Mouse (Mus musculus): Measurements from ENCODE around the gene Prdm2. TPM values are rescaled to one million over a fixed set of nuclear protein-coding genes. Genes with fewer than 3 reads are reported as not detected.

Gene Prdm2
- polyA plus RNA-seq, 1 experiment from 2014 or later, result 5.2 TPM

GRCm38 (mm10) chr4:143143615-143144014 is 69.2 kb downstream of the Prdm2 start:
- H3K27ac ChIP-seq, result no peak overlapping the region
- WGBS (ENCODE audit: insufficient replicate concordance), result 20% methylated on average over 7 of the region's 7 CpGs
- H3K9me3 ChIP-seq (replicated peaks), result no peaks in the 10 kb centered on the region
- H3K27me3 ChIP-seq (replicated peaks), result no peaks in the 10 kb centered on the region
- H3K4me3 ChIP-seq, result no peak overlapping the region
- H3K9ac ChIP-seq, result no peak overlapping the region
- ATAC-seq, result 0 out of 2 replicates have a peak, but pooled peaks have one; percentile 19
- peaks cover 51% of the 10 kb centered on the region for H3K4me1 ChIP-seq
- H3K4me2 ChIP-seq, result no peak overlapping the region
- peaks cover 30% of the 10 kb centered on the region for H3K36me3 ChIP-seq

- Histone ChIP-seq H3K4me1 (peaks cover 35% of the 10 kb centered on the region), H3K36me3 (peaks cover 32% of the 10 kb centered on the region), H3K9me3 (replicated peaks) (no peaks in the 10 kb centered on the region), H3K4me2 (no peak overlapping the region), H3K27ac (0 out of 2 replicates have a peak overlapping the region, but pooled peaks have one; percentile 30), H3K9ac (no peak overlapping the region), H3K27me3 (replicated peaks) (no peaks in the 10 kb centered on the region), H3K4me3 (no peak overlapping the region)
- WGBS (ENCODE audit: insufficient replicate concordance), result 59% methylated on average over 12 of the region's 12 CpGs
- peak; percentile 58 for ATAC-seq
Observed at GRCm38 (mm10) chr4:143141645-143142259, 71.0 kb downstream of the Prdm2 start.

DNA sequence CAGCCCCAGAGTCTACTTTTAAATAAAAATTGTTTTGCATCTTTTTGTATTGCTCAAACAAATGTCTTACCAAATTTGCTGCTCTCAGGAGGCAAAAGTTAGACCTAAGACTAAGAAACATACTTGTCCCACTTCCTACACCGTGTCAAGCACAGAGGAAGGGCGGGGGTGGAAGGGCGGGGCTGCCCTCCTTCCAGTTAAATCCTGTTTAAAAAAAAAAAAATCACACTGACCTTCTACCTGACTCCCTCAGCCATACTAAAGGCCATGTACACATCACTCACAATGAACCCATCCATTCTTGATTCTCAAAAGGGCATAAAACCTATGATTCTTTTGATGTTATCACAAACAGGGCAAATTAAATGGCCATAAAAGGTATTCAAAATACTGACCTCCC is 71.9 kb downstream of the Prdm2 start:
- H3K9ac ChIP-seq, result no peak overlapping the region
- H3K4me3 ChIP-seq, result no peak overlapping the region
- H3K27ac ChIP-seq, result no peak overlapping the region
- H3K9me3 ChIP-seq (replicated peaks), result no peaks in the 10 kb centered on the region
- ATAC-seq, result no peak
- peaks cover 27% of the 10 kb centered on the region for H3K4me1 ChIP-seq
- H3K27me3 ChIP-seq (replicated peaks), result no peaks in the 10 kb centered on the region
- H3K36me3 ChIP-seq, result peaks cover 40% of the 10 kb centered on the region
- no peak overlapping the region for H3K4me2 ChIP-seq
- WGBS (ENCODE audit: insufficient replicate concordance), result 61% methylated on average over 3 of the region's 3 CpGs

GRCm38 (mm10) chr4:143132433-143132832 is 80.4 kb downstream of the Prdm2 start:
- WGBS (ENCODE audit: insufficient replicate concordance), result 86% methylated on average over 7 of the region's 7 CpGs
- Histone ChIP-seq H3K36me3 (peaks cover 91% of the 10 kb centered on the region), H3K4me2 (no peak overlapping the region), H3K4me3 (no peak overlapping the region), H3K27me3 (replicated peaks) (no peaks in the 10 kb centered on the region), H3K4me1 (no peaks in the 10 kb centered on the region), H3K9ac (no peak overlapping the region), H3K9me3 (replicated peaks) (no peaks in the 10 kb centered on the region), H3K27ac (no peak overlapping the region)
- ATAC-seq, result no peak

DNA sequence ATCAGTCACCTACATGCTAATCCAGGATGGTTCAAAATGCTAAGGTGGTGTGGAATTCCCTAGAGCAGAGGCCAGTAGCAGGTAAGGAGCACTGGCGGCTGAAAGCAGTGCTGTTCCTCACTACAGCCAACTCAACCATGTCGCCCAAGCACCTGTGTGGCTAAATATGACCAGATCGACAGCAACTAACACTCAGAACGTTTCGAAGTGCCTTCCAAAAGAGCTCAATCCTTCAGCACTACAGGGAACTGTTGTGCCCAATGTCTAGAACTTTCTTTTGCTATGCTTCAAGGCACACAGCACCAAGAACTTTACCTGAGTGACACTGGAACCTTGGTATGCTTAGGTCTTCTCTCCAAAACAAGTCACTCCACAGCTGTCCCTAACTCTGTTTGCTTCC is 82.4 kb downstream of the Prdm2 start:
- Histone ChIP-seq H3K4me3 (no peak overlapping the region), H3K9me3 (replicated peaks) (no peaks in the 10 kb centered on the region), H3K9ac (no peak overlapping the region), H3K36me3 (peaks cover 84% of the 10 kb centered on the region), H3K27me3 (replicated peaks) (no peaks in the 10 kb centered on the region), H3K27ac (no peak overlapping the region), H3K4me1 (no peaks in the 10 kb centered on the region), H3K4me2 (no peak overlapping the region)
- no peak for ATAC-seq
- 74% methylated on average over 5 of the region's 5 CpGs for WGBS (ENCODE audit: insufficient replicate concordance)

DNA sequence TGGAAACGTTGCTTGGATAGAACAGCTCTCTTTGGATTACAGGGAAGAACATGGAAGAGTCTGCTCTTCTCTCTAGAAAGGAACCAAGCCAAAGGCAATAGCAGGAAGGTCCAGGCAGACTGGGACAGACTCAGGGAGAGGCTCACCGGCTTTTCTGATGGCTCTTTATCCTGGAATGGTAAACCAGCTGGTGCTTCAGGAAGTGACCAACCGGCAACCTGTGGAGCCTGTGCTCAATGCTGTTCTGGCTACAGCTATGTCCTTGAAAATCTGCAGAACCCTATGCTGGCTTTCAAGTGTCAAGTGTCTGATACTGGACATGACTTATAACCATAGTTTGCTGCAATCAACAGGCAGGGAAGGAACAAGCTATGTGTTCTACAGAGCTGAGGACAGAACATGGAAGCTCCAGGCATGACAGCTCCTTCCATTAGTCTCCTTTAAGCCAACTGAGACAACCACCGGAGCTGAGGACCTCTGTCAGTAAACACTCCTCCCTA is 83.5 kb downstream of the Prdm2 start:
- H3K9me3 ChIP-seq (replicated peaks), result no peaks in the 10 kb centered on the region
- WGBS (ENCODE audit: insufficient replicate concordance), result 74% methylated on average over 4 of the region's 4 CpGs
- H3K27ac ChIP-seq, result no peak overlapping the region

DNA sequence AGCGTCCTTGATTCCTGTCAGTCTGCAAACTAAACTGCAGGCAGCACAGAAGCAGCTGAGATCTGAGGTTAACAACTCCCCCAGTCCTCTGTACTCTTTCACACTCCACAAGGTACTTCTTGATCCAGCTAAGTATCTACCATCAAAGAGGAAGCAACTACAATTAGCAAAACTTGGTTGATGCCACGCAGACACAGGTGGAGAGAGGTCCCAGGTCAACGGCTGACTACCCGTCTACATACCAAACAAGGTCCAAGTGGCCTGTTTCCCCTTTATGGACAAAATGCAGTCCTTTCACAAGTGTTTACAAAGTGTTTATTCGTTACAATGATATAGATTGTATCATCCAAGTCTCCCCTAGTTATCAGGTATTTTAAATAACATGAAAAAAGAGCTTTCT is 85.6 kb downstream of the Prdm2 start:
- Histone ChIP-seq H3K27ac (no peak overlapping the region), H3K27me3 (replicated peaks) (no peaks in the 10 kb centered on the region), H3K9ac (no peak overlapping the region), H3K36me3 (peaks cover 59% of the 10 kb centered on the region), H3K9me3 (replicated peaks) (no peaks in the 10 kb centered on the region), H3K4me3 (no peak overlapping the region), H3K4me1 (no peaks in the 10 kb centered on the region), H3K4me2 (no peak overlapping the region)
- no peak for ATAC-seq
- 80% methylated on average over 5 of the region's 5 CpGs for WGBS (ENCODE audit: insufficient replicate concordance)

More for the DNA sequence above, 83.5 kb downstream of the Prdm2 start:
- Histone ChIP-seq H3K4me3 (no peak overlapping the region), H3K4me2 (no peak overlapping the region), H3K4me1 (no peaks in the 10 kb centered on the region), H3K9ac (no peak overlapping the region), H3K36me3 (peaks cover 76% of the 10 kb centered on the region), H3K27me3 (replicated peaks) (no peaks in the 10 kb centered on the region)
- no peak for ATAC-seq

GRCm38 (mm10) chr4:143126476-143126875 is 86.3 kb downstream of the Prdm2 start:
- H3K27me3 ChIP-seq (replicated peaks), result no peaks in the 10 kb centered on the region
- no peaks in the 10 kb centered on the region for H3K4me1 ChIP-seq
- H3K27ac ChIP-seq, result no peak overlapping the region
- no peaks in the 10 kb centered on the region for H3K9me3 ChIP-seq (replicated peaks)
- no peak overlapping the region for H3K9ac ChIP-seq
- 92% methylated on average over 14 of the region's 14 CpGs for WGBS (ENCODE audit: insufficient replicate concordance)
- ATAC-seq, result no peak
- peaks cover 52% of the 10 kb centered on the region for H3K36me3 ChIP-seq
- H3K4me3 ChIP-seq, result no peak overlapping the region
- no peak overlapping the region for H3K4me2 ChIP-seq

- ATAC-seq, result no peak
- H3K4me3 ChIP-seq, result no peak overlapping the region
- 69% methylated on average over 6 of the region's 6 CpGs for WGBS (ENCODE audit: insufficient replicate concordance)
Observed at GRCm38 (mm10) chr4:143125290-143125689, 87.5 kb downstream of the Prdm2 start.

DNA sequence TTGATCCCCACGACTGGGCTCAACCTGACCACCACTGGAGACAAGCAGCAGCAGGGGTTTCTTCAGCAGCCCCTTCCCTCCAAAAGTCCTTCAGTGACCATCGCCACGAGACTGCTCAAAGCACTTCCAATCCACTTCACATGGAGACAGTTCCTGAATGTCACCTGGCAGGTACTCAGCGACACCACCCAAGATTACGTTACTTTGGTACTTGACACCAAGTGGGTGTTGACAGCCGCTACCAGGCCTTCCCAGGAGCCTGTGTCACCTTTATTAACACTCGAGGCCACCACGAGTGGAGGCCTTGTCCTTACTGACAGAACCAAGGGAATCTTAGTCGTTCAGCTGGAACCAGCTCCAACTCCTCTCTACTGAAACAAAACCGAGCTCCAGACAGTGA is 89.8 kb downstream of the Prdm2 start:
- WGBS (ENCODE audit: insufficient replicate concordance), result 83% methylated on average over 10 of the region's 10 CpGs
- Histone ChIP-seq H3K27me3 (replicated peaks) (no peaks in the 10 kb centered on the region), H3K36me3 (peaks cover 21% of the 10 kb centered on the region), H3K9ac (no peak overlapping the region), H3K4me1 (no peaks in the 10 kb centered on the region), H3K4me3 (no peak overlapping the region), H3K4me2 (no peak overlapping the region), H3K9me3 (replicated peaks) (no peaks in the 10 kb centered on the region), H3K27ac (no peak overlapping the region)
- ATAC-seq, result no peak

More at GRCm38 (mm10) chr4:143125290-143125689, 87.5 kb downstream of the Prdm2 start:
- H3K36me3 ChIP-seq, result peaks cover 42% of the 10 kb centered on the region
- H3K9ac ChIP-seq, result no peak overlapping the region
- H3K4me2 ChIP-seq, result no peak overlapping the region
- no peaks in the 10 kb centered on the region for H3K9me3 ChIP-seq (replicated peaks)
- no peaks in the 10 kb centered on the region for H3K27me3 ChIP-seq (replicated peaks)
- no peak overlapping the region for H3K27ac ChIP-seq
- H3K4me1 ChIP-seq, result no peaks in the 10 kb centered on the region

DNA sequence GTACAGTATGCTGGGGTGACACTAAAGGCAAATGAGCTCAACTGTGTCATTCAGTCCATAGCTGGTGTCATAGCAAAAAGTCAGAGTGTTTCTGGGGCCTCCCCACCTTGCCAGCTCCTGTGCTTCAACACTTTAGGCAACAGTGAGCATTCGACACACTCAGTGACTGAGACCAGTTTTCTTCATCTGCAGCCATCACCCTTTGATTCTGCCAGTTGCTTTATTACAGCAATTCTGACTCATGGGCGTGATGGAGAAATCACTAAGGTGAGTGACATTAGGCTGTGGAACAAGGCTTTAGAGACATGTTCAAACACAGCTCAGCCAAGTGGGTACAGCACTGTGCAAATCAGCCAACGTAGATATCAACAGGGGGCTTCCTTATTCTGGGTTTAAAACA is 91.6 kb downstream of the Prdm2 start:
- Histone ChIP-seq H3K36me3 (peaks cover 9% of the 10 kb centered on the region), H3K9ac (no peak overlapping the region), H3K9me3 (replicated peaks) (no peaks in the 10 kb centered on the region), H3K4me3 (no peak overlapping the region), H3K27me3 (replicated peaks) (no peaks in the 10 kb centered on the region), H3K4me1 (no peaks in the 10 kb centered on the region), H3K4me2 (no peak overlapping the region), H3K27ac (no peak overlapping the region)
- no peak for ATAC-seq
- 78% methylated on average over 3 of the region's 3 CpGs for WGBS (ENCODE audit: insufficient replicate concordance)

GRCm38 (mm10) chr4:143120008-143120407 is 92.8 kb downstream of the Prdm2 start:
- no peaks in the 10 kb centered on the region for H3K4me1 ChIP-seq
- peaks cover 9% of the 10 kb centered on the region; the same call in 1 of the 2 replicates for H3K36me3 ChIP-seq
- no peaks in the 10 kb centered on the region for H3K27me3 ChIP-seq (replicated peaks)
- H3K4me2 ChIP-seq, result no peak overlapping the region
- H3K9me3 ChIP-seq (replicated peaks), result no peaks in the 10 kb centered on the region
- no peak for ATAC-seq
- no peak overlapping the region for H3K4me3 ChIP-seq
- H3K9ac ChIP-seq, result no peak overlapping the region
- H3K27ac ChIP-seq, result no peak overlapping the region
- 88% methylated on average over 8 of the region's 8 CpGs for WGBS (ENCODE audit: insufficient replicate concordance)

GRCm38 (mm10) chr4:143118843-143119242 is 94.0 kb downstream of the Prdm2 start:
- H3K9ac ChIP-seq, result no peak overlapping the region
- no peak for ATAC-seq
- H3K4me2 ChIP-seq, result no peak overlapping the region
- H3K9me3 ChIP-seq (replicated peaks), result no peaks in the 10 kb centered on the region
- H3K4me3 ChIP-seq, result no peak overlapping the region
- WGBS (ENCODE audit: insufficient replicate concordance), result 46% methylated on average over 4 of the region's 4 CpGs
- no peak overlapping the region for H3K27ac ChIP-seq
- H3K27me3 ChIP-seq (replicated peaks), result no peaks in the 10 kb centered on the region
- H3K36me3 ChIP-seq, result peaks cover under 1% of the 10 kb centered on the region; the same call in 1 of the 2 replicates
- 0 out of 2 replicates have a peak, but pooled peaks cover 5% of the 10 kb centered on the region for H3K4me1 ChIP-seq
